ENCODE assay signal across 28 mouse cellular contexts in the genomic region with DNA sequence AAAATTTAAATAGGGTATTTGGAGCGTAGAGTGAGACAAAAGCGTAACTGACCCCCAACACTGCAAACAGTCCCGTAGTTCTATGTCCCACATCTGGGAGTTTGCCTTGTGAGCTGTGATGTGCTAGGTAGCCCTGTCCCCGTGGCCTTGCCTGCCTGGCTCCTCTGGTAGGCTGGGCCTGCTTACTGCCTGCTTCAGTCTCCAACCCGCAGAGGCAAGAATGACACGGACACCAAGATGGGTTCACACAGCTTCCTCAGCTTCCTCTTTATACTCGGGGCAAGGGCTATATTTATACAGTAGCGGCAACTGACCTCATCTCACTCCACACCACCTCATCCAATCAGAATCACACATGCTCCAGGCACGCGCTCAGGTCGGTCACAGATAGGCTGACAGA. TPM values are rescaled to one million over a fixed set of nuclear protein-coding genes. Genes with fewer than 3 reads are reported as not detected.
"Had no signal": no experiment of that assay in that cellular context is flagged by ENCODE, and none has a peak within 500 bp of the region (broad histone marks: within the 10 kb centered on the region; RNA-seq: fewer than 3 reads in every experiment).

No protein-coding gene starts in this region.

- H3K4me2 ChIP-seq: heart, embryonic 11.5 days; heart, embryonic 13.5 days; heart, embryonic 15.5 days; hindbrain, embryonic 13.5 days; hindbrain, embryonic 15.5 days; kidney, embryonic 15.5 days; limb, embryonic 13.5 days; liver, embryonic 13.5 days; liver, embryonic 15.5 days had no signal

- H3K4me3 ChIP-seq: heart, adult 2 months; heart, embryonic 13.5 days; heart, embryonic 15.5 days; hindbrain, embryonic 13.5 days; hindbrain, embryonic 15.5 days; kidney, embryonic 15.5 days; layer of hippocampus, adult 2 months; left cerebral cortex, adult 2 months; limb, embryonic 13.5 days; liver, embryonic 13.5 days; liver, embryonic 15.5 days had no signal

- H3K9ac ChIP-seq: heart, embryonic 13.5 days; heart, embryonic 15.5 days; hindbrain, embryonic 13.5 days; hindbrain, embryonic 15.5 days; kidney, embryonic 15.5 days; limb, embryonic 13.5 days; liver, embryonic 13.5 days; liver, embryonic 15.5 days had no signal

- H3K9me3 ChIP-seq: heart, embryonic 13.5 days; heart, embryonic 15.5 days; hindbrain, embryonic 13.5 days; hindbrain, embryonic 15.5 days; kidney, embryonic 15.5 days; limb, embryonic 13.5 days; liver, embryonic 13.5 days; liver, embryonic 15.5 days had no signal

- ATAC-seq: hindbrain, postnatal 0 days; intestine, embryonic 16.5 days had no signal

- H3K27me3 ChIP-seq: heart, embryonic 13.5 days; heart, embryonic 15.5 days; hindbrain, embryonic 13.5 days; hindbrain, embryonic 15.5 days; kidney, embryonic 15.5 days; limb, embryonic 13.5 days; liver, embryonic 13.5 days; liver, embryonic 15.5 days had no signal

- H3K27ac ChIP-seq: heart, adult 2 months; heart, embryonic 13.5 days; heart, embryonic 15.5 days; hindbrain, embryonic 13.5 days; hindbrain, embryonic 15.5 days; hindbrain, postnatal 0 days; kidney, embryonic 15.5 days; kidney, postnatal 0 days; layer of hippocampus, adult 2 months; left cerebral cortex, adult 2 months; limb, embryonic 13.5 days; liver, embryonic 13.5 days; liver, embryonic 15.5 days had no signal

- DNase-seq: gastrocnemius, postnatal 25 days; heart, adult 2 months; heart, postnatal 14 days; heart, postnatal 36 days; kidney, adult 11 months; kidney, adult 2 months; kidney, adult 9 months; kidney, postnatal 14 days; kidney, postnatal 36 days; liver; liver, embryonic 13.5 days had no signal

- H3K4me1 ChIP-seq: heart, embryonic 13.5 days; heart, embryonic 15.5 days; hindbrain, embryonic 13.5 days; hindbrain, embryonic 15.5 days; kidney, embryonic 15.5 days; limb, embryonic 13.5 days; liver, embryonic 15.5 days had no signal

- H3K36me3 ChIP-seq: heart, embryonic 13.5 days; heart, embryonic 15.5 days; hindbrain, embryonic 13.5 days; hindbrain, embryonic 15.5 days; kidney, embryonic 15.5 days; limb, embryonic 13.5 days; liver, embryonic 13.5 days; liver, embryonic 15.5 days had no signal

RNA-seq across cellular contexts. Expression of gene Gm11639, which starts 10.7 kb away (rescaled TPM):
- total RNA-seq: gastrocnemius, adult 18-20 months; hematopoietic stem cell, adult 5-6 weeks; hindbrain, postnatal 0 days had no signal
- polyA plus RNA-seq: heart, adult 2 months; hindbrain, embryonic 11.5 days; limb, embryonic 11.5 days; limb, embryonic 13.5 days had no signal
